Mouse (Mus musculus) layer of hippocampus, adult 9-10 months (tissue): ENCODE results near the gene Tigit.

Experiments
- DNase-seq: peaks from one replicate; pipeline ENCODE4 v3.0.0; 2022; ENCODE audit warnings: low spot score

Gene Tigit

GRCm38 (mm10) chr16:43663978-43664579 lies at the start of gene Tigit:
Tigit (minus strand) TSS chr16:43664146.
- no peak for DNase-seq

- DNase-seq: no peak
These were observed 47.4 kb upstream of the Tigit start for GRCm38 (mm10) chr16:43711361-43711760.

GRCm38 (mm10) chr16:43710651-43711050 lies 46.7 kb upstream of the Tigit start:
- DNase-seq: no peak

- no peak for DNase-seq
These were observed 46.2 kb upstream of the Tigit start for GRCm38 (mm10) chr16:43710134-43710475.

GRCm38 (mm10) chr16:43709432-43710133 lies 45.6 kb upstream of the Tigit start:
- no peak for DNase-seq

- DNase-seq: no peak
These were observed 45.1 kb upstream of the Tigit start for GRCm38 (mm10) chr16:43709062-43709413.

GRCm38 (mm10) chr16:43708335-43709061 lies 44.6 kb upstream of the Tigit start:
- DNase-seq: no peak

- no peak for DNase-seq
These were observed 38.0 kb upstream of the Tigit start for GRCm38 (mm10) chr16:43701765-43702504.

- DNase-seq: no peak
These were observed 36.6 kb upstream of the Tigit start for GRCm38 (mm10) chr16:43700575-43700974.

- DNase-seq: no peak
These were observed 35.0 kb upstream of the Tigit start for GRCm38 (mm10) chr16:43698735-43699649.

- DNase-seq: no peak
These were observed 33.8 kb upstream of the Tigit start for GRCm38 (mm10) chr16:43697772-43698171.

GRCm38 (mm10) chr16:43695852-43696251 lies 31.9 kb upstream of the Tigit start:
- no peak for DNase-seq

- no peak for DNase-seq
These were observed 30.2 kb upstream of the Tigit start for GRCm38 (mm10) chr16:43694104-43694503.

GRCm38 (mm10) chr16:43692611-43693010 lies 28.7 kb upstream of the Tigit start:
- DNase-seq: no peak

GRCm38 (mm10) chr16:43691741-43692140 lies 27.8 kb upstream of the Tigit start:
- DNase-seq: no peak

- no peak for DNase-seq
These were observed 27.0 kb upstream of the Tigit start for GRCm38 (mm10) chr16:43690912-43691311.

GRCm38 (mm10) chr16:43690211-43690690 lies 26.3 kb upstream of the Tigit start:
- DNase-seq: no peak

GRCm38 (mm10) chr16:43687968-43688367 lies 24.0 kb upstream of the Tigit start:
- no peak for DNase-seq

GRCm38 (mm10) chr16:43674400-43674799 lies 10.5 kb upstream of the Tigit start:
- DNase-seq: no peak

- DNase-seq: no peak
These were observed 8.8 kb upstream of the Tigit start for GRCm38 (mm10) chr16:43672697-43673096.

GRCm38 (mm10) chr16:43671972-43672371 lies 8.0 kb upstream of the Tigit start:
- no peak for DNase-seq
